Mouse (Mus musculus) embryonic fibroblast, embryonic 13.5 days (primary cell): Measurements from ENCODE around the gene Gata2.

Experiments used
- CTCF ChIP-seq: IDR thresholded peaks from 2 replicates; pipeline ENCODE4 v1.5.1; 2011; ENCODE audit warnings: mild to moderate bottlenecking, control low read depth, low read length, moderate library complexity, borderline replicate concordance; ENCODE audit not compliant: insufficient read depth
- POLR2A ChIP-seq: IDR thresholded peaks from 2 replicates; pipeline ENCODE4 v1.6.1; 2011; ENCODE audit warnings: low read depth, mild to moderate bottlenecking, control low read depth, low read length, moderate library complexity

DNA sequence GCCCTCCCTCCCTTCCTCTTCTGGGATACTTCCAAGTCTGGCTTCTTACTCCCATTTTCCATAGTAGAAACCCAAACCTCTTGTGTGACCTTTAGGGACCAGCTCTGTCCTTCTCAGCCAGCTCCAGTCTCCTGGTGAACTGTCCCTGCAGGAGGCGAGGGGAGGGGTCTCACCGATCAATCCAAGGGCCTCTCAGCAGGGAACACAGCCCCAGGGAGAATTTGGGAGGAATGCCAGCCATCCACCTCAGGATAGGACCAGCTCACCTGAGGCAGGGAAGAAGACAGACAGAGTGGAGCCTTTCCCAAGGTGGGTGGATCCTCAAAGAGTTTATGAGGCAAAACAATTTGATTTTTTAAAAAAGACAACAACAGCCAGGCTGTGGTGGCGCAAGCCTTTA lies 16.5 kb downstream of the Gata2 start:
- no peak for TF ChIP-seq POLR2A
- TF ChIP-seq CTCF, result no peak
